Mouse (Mus musculus) forebrain, embryonic 14.5 days (tissue): ENCODE data around the gene Dcbld1. TPM values are rescaled to one million over a fixed set of nuclear protein-coding genes. Genes with fewer than 3 reads are reported as not detected.

Experiments
- ATAC-seq: fragments of 200-750 bp; cut with Nextera tagmentation; 2 replicates; pipeline ENCODE4 v1.8.0; 2017; ENCODE audit warnings: mild to moderate bottlenecking, moderate library complexity
- DNase-seq: peaks from one replicate; pipeline ENCODE4 v3.0.0-alpha.2; 2015; ENCODE audit warnings: low spot score
- H3K27ac ChIP-seq: fragments of 300-500 bp; sonication (generic); 2 replicates; pipeline ENCODE4 v1.5.1; 2014; ENCODE audit warnings: low read depth, mild to moderate bottlenecking, control low read depth, low read length, moderate library complexity
- H3K27me3 ChIP-seq: fragments of 300-500 bp; sonication (generic); replicated peaks from 2 replicates; pipeline ENCODE4 v1.6.1; 2014; ENCODE audit warnings: low read length, control low read depth, mixed read lengths; ENCODE audit not compliant: control insufficient read depth, insufficient read depth
- H3K36me3 ChIP-seq: fragments of 300-500 bp; sonication (generic); 2 replicates; pipeline ENCODE4 v1.6.1; 2014; ENCODE audit warnings: low read length, control low read depth; ENCODE audit not compliant: control insufficient read depth, insufficient read depth
- H3K4me1 ChIP-seq: fragments of 300-500 bp; sonication (generic); 2 replicates; pipeline ENCODE4 v1.6.1; 2014; ENCODE audit warnings: antibody characterized with exemption, low read length, control low read depth; ENCODE audit not compliant: control insufficient read depth, insufficient read depth
- H3K4me2 ChIP-seq: fragments of 300-500 bp; sonication (generic); 2 replicates; pipeline ENCODE4 v1.6.1; 2014; ENCODE audit warnings: mild to moderate bottlenecking, control low read depth, low read length
- H3K4me3 ChIP-seq: fragments of 300-500 bp; sonication (generic); 2 replicates; pipeline ENCODE4 v1.5.1; 2014; ENCODE audit warnings: low read depth, low read length, control low read depth
- H3K9ac ChIP-seq: fragments of 300-500 bp; sonication (generic); 2 replicates; pipeline ENCODE4 v1.6.1; 2014; ENCODE audit warnings: mild to moderate bottlenecking, low read length, control low read depth, moderate library complexity
- H3K9me3 ChIP-seq: fragments of 300-500 bp; sonication (generic); replicated peaks from 2 replicates; pipeline ENCODE4 v1.6.1; 2016; ENCODE audit warnings: low read length, control low read depth, mixed read lengths; ENCODE audit not compliant: control insufficient read depth
- WGBS: fragments of 180-500 bp; shearing (Covaris S2); extraction: QIAGEN DNeasy Blood & Tissue Kit; methylation state at CpG from one replicate; pipeline ENCODE4 v1.1.7; 2014; 5-methylcytosine and 5-hydroxymethylcytosine counted together
- polyA plus RNA-seq: library from polyadenylated mRNA; unstranded; fragments of >200 nt; fragmentation: Nextera tagmentation; extraction: Ambion mirVana; gene quantifications from 2 replicates; pipeline ENCODE4 v1.2.1, GENCODE M21; 2014

Gene Dcbld1
- polyA plus RNA-seq, 1 experiment from 2014 or later: 16.1 TPM

DNA sequence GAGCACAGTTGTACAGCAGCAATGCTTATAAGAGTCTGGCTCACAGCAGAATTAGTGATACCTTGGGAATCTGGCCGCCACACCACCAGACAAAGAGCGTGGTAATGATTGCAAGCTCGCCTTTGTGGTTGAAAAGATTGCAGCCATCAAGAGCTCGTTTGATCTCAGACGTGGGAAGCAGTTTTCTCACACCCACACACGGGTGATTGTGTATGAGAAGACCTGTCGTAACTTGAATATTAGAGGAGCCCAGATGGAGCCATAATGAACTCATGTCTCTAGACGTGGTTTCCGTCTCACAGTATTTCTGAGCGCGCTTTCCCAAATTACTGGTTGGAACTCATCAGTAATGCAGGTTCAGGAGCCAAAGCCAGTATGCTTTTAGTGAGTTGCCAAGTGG, 20.0 kb downstream of the Dcbld1 start:
- Histone ChIP-seq H3K27ac (0 out of 2 replicates have a peak overlapping the region, but pooled peaks have one; percentile 11), H3K4me1 (no peaks in the 10 kb centered on the region), H3K27me3 (no peaks in the 10 kb centered on the region), H3K4me2 (no peak overlapping the region), H3K9ac (no peak overlapping the region), H3K4me3 (no peak overlapping the region), H3K36me3 (no peaks in the 10 kb centered on the region), H3K9me3 (no peaks in the 10 kb centered on the region)
- peak; percentile 33 for DNase-seq
- WGBS: 36% methylated on average over 11 of the region's 11 CpGs
- peak; percentile 52; the same call in 1 of the 2 replicates for ATAC-seq

DNA sequence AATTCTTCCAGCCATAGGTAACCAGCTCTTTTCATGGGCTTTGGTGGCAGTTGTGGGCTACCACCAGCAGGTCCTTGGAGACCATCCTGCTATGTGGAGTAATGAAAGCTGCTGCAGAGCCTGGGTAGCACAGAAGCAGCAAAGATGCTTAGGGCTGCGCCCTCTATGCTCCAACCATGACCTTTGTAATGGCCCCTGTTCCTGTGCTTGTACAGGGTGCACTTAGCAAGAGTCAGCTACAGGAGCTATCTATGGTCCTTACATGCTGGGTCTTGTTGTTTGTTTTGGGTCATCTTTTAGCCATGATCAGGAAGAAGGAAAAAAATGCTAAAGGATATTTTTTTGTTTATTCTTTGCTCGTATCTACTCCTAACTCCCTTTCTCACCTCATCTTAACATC, 24.3 kb downstream of the Dcbld1 start:
- Histone ChIP-seq H3K9me3 (no peaks in the 10 kb centered on the region), H3K4me3 (no peak overlapping the region), H3K27me3 (no peaks in the 10 kb centered on the region), H3K27ac (no peak overlapping the region; the same call in 1 of the 2 replicates), H3K9ac (no peak overlapping the region), H3K4me2 (no peak overlapping the region), H3K4me1 (no peaks in the 10 kb centered on the region), H3K36me3 (no peaks in the 10 kb centered on the region)
- WGBS: 88% methylated on average over 2 of the region's 2 CpGs
- ATAC-seq: no peak
- no peak for DNase-seq

- ATAC-seq: peak; percentile 38
- WGBS: 59% methylated on average over 13 of the region's 13 CpGs
- Histone ChIP-seq H3K4me1 (no peaks in the 10 kb centered on the region), H3K9ac (no peak overlapping the region), H3K4me3 (no peak overlapping the region), H3K36me3 (no peaks in the 10 kb centered on the region), H3K9me3 (no peaks in the 10 kb centered on the region), H3K27ac (no peak overlapping the region), H3K4me2 (no peak overlapping the region), H3K27me3 (no peaks in the 10 kb centered on the region)
- DNase-seq: peak; percentile 46
Observed at GRCm38 (mm10) chr10:52258180-52258948, 24.9 kb downstream of the Dcbld1 start.

DNA sequence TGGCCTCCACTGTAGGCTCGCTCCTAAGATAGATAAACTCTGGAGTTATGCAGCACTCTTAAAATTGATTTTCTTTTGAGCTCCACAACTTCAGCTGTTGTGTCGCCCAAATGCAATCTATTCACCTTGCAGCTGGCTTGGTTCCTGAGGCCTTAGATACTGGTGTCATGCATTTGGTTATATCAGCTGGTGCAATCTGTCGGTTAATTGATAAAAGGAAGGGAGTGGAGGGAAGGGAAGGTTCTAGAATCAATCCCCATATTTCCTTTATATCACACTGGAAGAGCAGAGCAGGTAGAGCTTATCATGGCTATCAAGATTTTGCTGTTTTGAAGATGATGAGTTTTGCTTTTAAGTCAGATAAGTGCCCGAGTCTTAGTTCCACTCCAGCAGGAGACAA, 26.8 kb downstream of the Dcbld1 start:
- no peak overlapping the region for H3K9ac ChIP-seq
- no peak for ATAC-seq
- WGBS: 91% methylated on average over 4 of the region's 4 CpGs

DNA sequence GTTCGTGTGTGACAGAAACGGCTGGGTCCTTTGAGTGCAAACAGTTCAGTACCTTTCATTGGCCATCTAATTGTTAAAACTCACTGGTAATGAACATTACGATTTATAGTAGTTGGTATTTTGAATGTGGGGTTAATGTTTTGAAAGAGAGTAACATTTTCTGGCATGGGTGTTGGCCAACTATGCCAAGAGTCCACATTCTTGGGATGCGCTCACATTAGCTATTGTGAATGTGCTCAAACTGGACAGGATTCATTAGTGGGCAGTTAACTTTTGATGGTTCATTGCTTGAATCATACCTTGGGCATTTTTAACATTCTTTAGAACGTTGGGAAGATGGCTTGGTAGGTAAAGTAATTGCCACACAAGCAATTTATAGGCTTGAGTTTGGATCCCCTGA, 30.7 kb downstream of the Dcbld1 start:
- Histone ChIP-seq H3K9ac (no peak overlapping the region), H3K9me3 (no peaks in the 10 kb centered on the region), H3K4me2 (no peak overlapping the region), H3K4me1 (no peaks in the 10 kb centered on the region), H3K4me3 (no peak overlapping the region), H3K36me3 (no peaks in the 10 kb centered on the region), H3K27ac (no peak overlapping the region), H3K27me3 (no peaks in the 10 kb centered on the region)
- 91% methylated on average over 5 of the region's 5 CpGs for WGBS
- no peak for ATAC-seq
- no peak for DNase-seq

More for the DNA sequence above, 26.8 kb downstream of the Dcbld1 start:
- no peaks in the 10 kb centered on the region for H3K27me3 ChIP-seq
- no peak overlapping the region for H3K27ac ChIP-seq
- no peaks in the 10 kb centered on the region for H3K9me3 ChIP-seq
- no peak for DNase-seq
- H3K4me3 ChIP-seq: no peak overlapping the region
- H3K4me1 ChIP-seq: no peaks in the 10 kb centered on the region
- no peak overlapping the region for H3K4me2 ChIP-seq
- H3K36me3 ChIP-seq: no peaks in the 10 kb centered on the region

DNA sequence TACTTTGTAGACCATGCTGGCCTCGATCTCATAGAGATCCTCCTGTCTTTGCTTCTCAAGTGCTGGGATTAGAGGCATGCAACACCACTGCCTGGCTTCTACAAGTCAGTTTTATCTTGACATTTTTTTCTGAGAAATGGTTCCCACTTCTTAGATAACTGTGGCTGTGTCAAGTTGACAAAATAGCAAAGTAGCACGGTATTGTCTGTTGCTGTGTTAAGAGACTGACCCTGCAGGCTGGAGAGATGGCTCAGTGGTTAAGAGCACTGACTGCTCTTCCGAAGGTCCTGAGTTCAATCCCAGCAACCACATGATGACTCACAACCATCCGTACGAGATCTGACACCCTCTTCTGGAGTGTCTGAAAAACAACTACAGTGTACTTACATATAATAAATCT, 35.5 kb downstream of the Dcbld1 start:
- WGBS: 91% methylated on average over 5 of the region's 5 CpGs
- no peak for ATAC-seq
- Histone ChIP-seq H3K4me3 (no peak overlapping the region), H3K4me2 (no peak overlapping the region), H3K9ac (no peak overlapping the region), H3K4me1 (peaks cover 1% of the 10 kb centered on the region; the same call in 1 of the 2 replicates), H3K27ac (no peak overlapping the region), H3K36me3 (no peaks in the 10 kb centered on the region), H3K27me3 (no peaks in the 10 kb centered on the region), H3K9me3 (no peaks in the 10 kb centered on the region)
- no peak for DNase-seq

- Histone ChIP-seq H3K36me3 (no peaks in the 10 kb centered on the region), H3K9me3 (no peaks in the 10 kb centered on the region), H3K4me3 (no peak overlapping the region), H3K9ac (no peak overlapping the region), H3K4me1 (peaks cover 16% of the 10 kb centered on the region), H3K27ac (no peak overlapping the region), H3K4me2 (no peak overlapping the region), H3K27me3 (no peaks in the 10 kb centered on the region)
- no peak for ATAC-seq
- 90% methylated on average over 5 of the region's 5 CpGs for WGBS
- DNase-seq: no peak
Observed at GRCm38 (mm10) chr10:52271385-52271784, 38.0 kb downstream of the Dcbld1 start.

- Histone ChIP-seq H3K9me3 (no peaks in the 10 kb centered on the region), H3K4me2 (no peak overlapping the region), H3K27ac (no peak overlapping the region), H3K36me3 (no peaks in the 10 kb centered on the region), H3K4me3 (no peak overlapping the region), H3K9ac (no peak overlapping the region), H3K27me3 (no peaks in the 10 kb centered on the region), H3K4me1 (peaks cover 16% of the 10 kb centered on the region)
- ATAC-seq (no peak), DNase-seq (no peak)
- 65% methylated on average over 2 of the region's 2 CpGs for WGBS
Observed at GRCm38 (mm10) chr10:52273012-52273411, 39.6 kb downstream of the Dcbld1 start.
